Mouse (Mus musculus) ES-Bruce4 (cell line): ENCODE measurements around the gene Nanos1.

ENCODE experiments used
- CTCF ChIP-seq: IDR thresholded peaks from one replicate; pipeline ENCODE4 v1.8.1; 2011; ENCODE audit warnings: low read depth, low read length
- EP300 ChIP-seq: IDR thresholded peaks from 2 replicates; pipeline ENCODE4 v1.6.1; 2011; ENCODE audit warnings: low read depth, low read length; ENCODE audit not compliant: insufficient read depth
- POLR2A ChIP-seq: IDR thresholded peaks from one replicate; pipeline ENCODE4 v1.8.1; 2011; ENCODE audit warnings: low read length; ENCODE audit not compliant: insufficient read depth

GRCm38 (mm10) chr19:60789452-60789851 lies 33.7 kb downstream of the Nanos1 start:
- no peak for TF ChIP-seq CTCF
- no peak for TF ChIP-seq POLR2A
- no peak for TF ChIP-seq EP300
